Mouse (Mus musculus) hindbrain, embryonic 13.5 days (tissue): Measurements from ENCODE around the gene Serpinb1b. TPM values are rescaled to one million over a fixed set of nuclear protein-coding genes. Genes with fewer than 3 reads are reported as not detected.
"Not testable (repeated sequence)": the region's sequence is repeated elsewhere in the genome, so short reads cannot be mapped to it uniquely, and the experiment has no call there.

Experiments used
- ATAC-seq: fragments of 200-750 bp; cut with Nextera tagmentation; 2 replicates; pipeline ENCODE4 v1.8.0; 2017; ENCODE audit warnings: moderate TSS enrichment; ENCODE audit not compliant: low FRiP score
- H3K27ac ChIP-seq: fragments of 300-500 bp; sonication (generic); 2 replicates; pipeline ENCODE4 v1.5.1; 2015; ENCODE audit warnings: inconsistent platforms, mild to moderate bottlenecking, moderate library complexity
- H3K27me3 ChIP-seq: fragments of 300-500 bp; sonication (generic); 2 replicates; pipeline ENCODE4 v1.6.1; 2015; ENCODE audit warnings: mild to moderate bottlenecking, inconsistent platforms
- H3K36me3 ChIP-seq: fragments of 300-500 bp; sonication (generic); 2 replicates; pipeline ENCODE4 v1.6.1; 2015; ENCODE audit warnings: mild to moderate bottlenecking, inconsistent platforms
- H3K4me1 ChIP-seq: fragments of 300-500 bp; sonication (generic); replicated peaks from 2 replicates; pipeline ENCODE4 v1.6.1; 2015; ENCODE audit warnings: inconsistent platforms
- H3K4me2 ChIP-seq: fragments of 300-500 bp; sonication (generic); 2 replicates; pipeline ENCODE4 v1.6.1; 2015; ENCODE audit warnings: inconsistent platforms, mild to moderate bottlenecking, moderate library complexity
- H3K4me3 ChIP-seq: fragments of 300-500 bp; sonication (generic); 2 replicates; pipeline ENCODE4 v1.5.1; 2015; ENCODE audit warnings: mild to moderate bottlenecking, inconsistent platforms
- H3K9ac ChIP-seq: fragments of 300-500 bp; sonication (generic); 2 replicates; pipeline ENCODE4 v1.6.1; 2015; ENCODE audit warnings: mild to moderate bottlenecking, inconsistent platforms
- H3K9me3 ChIP-seq: fragments of 300-500 bp; sonication (generic); 2 replicates; pipeline ENCODE4 v1.6.1; 2016; ENCODE audit warnings: inconsistent platforms
- WGBS: fragments of 180-500 bp; shearing (Covaris S2); methylation state at CpG from one replicate; pipeline ENCODE4 v1.1.7; 2015; 5-methylcytosine and 5-hydroxymethylcytosine counted together
- polyA plus RNA-seq: library from polyadenylated mRNA; unstranded; fragments of >200 nt; fragmentation: Nextera tagmentation; extraction: Ambion mirVana; gene quantifications from 2 replicates; pipeline ENCODE4 v1.2.1, GENCODE M21; 2015

Serpinb1b gene
- 10.9 and 14.4 TPM in 2 replicates for polyA plus RNA-seq

- ATAC-seq: peak; percentile 67; the same call in 1 of the 2 replicates
- Histone ChIP-seq H3K27ac (no peak within 1 kb of the TSS), H3K27me3 (no peaks in the 10 kb centered on the region), H3K4me3 (no peak within 1 kb of the TSS), H3K9me3 (no peaks in the 10 kb centered on the region), H3K9ac (no peak within 1 kb of the TSS), H3K4me2 (0 out of 2 replicates have a peak within 1 kb of the TSS, but pooled peaks have one; percentile 29), H3K4me1 (no peaks in the 10 kb centered on the region), H3K36me3 (no peaks in the 10 kb centered on the region)
- WGBS: 61% methylated on average over 3 of the region's 3 CpGs
These were observed at the start of gene Serpinb1b for GRCm38 (mm10) chr13:33078056-33078705. Gene Serpinb1b, plus strand, starts transcription at chr13:33078575.

GRCm38 (mm10) chr13:33029478-33029877 lies 48.9 kb upstream of the Serpinb1b start:
- H3K4me3 ChIP-seq, H3K9ac ChIP-seq, H3K9me3 ChIP-seq, H3K4me1 ChIP-seq, H3K27me3 ChIP-seq, ATAC-seq, H3K36me3 ChIP-seq, H3K4me2 ChIP-seq, H3K27ac ChIP-seq: not testable (repeated sequence)
- 100% methylated on average over 2 of the region's 2 CpGs for WGBS

DNA sequence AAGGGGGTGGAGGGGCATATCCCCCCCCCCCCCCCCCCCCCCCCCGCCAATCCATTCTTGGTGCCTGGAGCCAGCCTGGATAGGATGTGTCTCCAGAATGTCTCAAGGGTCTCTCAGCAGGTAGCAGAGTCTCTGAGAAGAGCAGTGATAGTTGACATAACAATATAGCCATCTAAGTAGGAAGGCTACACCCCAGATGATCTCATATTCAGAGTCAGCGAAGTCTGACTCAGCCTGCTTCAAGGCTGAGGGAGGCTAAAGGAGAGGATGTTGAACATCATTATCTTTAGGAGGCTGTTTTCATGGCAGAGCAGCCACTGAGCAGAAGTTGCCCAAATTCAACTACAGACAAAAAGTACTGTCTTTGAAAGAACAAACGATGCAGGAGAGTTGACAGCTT lies 48.1 kb upstream of the Serpinb1b start:
- no peak for ATAC-seq
- no peaks in the 10 kb centered on the region for H3K9me3 ChIP-seq
- no peaks in the 10 kb centered on the region for H3K4me1 ChIP-seq
- no peak overlapping the region for H3K9ac ChIP-seq
- H3K4me3 ChIP-seq: no peak overlapping the region
- H3K27me3 ChIP-seq: no peaks in the 10 kb centered on the region
- H3K27ac ChIP-seq: no peak overlapping the region
- no peaks in the 10 kb centered on the region for H3K36me3 ChIP-seq
- H3K4me2 ChIP-seq: no peak overlapping the region
- WGBS: 81% methylated on average over 3 of the region's 3 CpGs

GRCm38 (mm10) chr13:33035506-33035905 lies 42.9 kb upstream of the Serpinb1b start:
- ATAC-seq: no peak

GRCm38 (mm10) chr13:33043542-33043941 lies 34.8 kb upstream of the Serpinb1b start:
- WGBS: 92% methylated on average over 3 of the region's 3 CpGs
- Histone ChIP-seq H3K4me2 (no peak overlapping the region), H3K9ac (no peak overlapping the region), H3K4me3 (no peak overlapping the region), H3K36me3 (no peaks in the 10 kb centered on the region), H3K27ac (no peak overlapping the region), H3K4me1 (no peaks in the 10 kb centered on the region), H3K27me3 (no peaks in the 10 kb centered on the region), H3K9me3 (no peaks in the 10 kb centered on the region)
- no peak for ATAC-seq

More at GRCm38 (mm10) chr13:33035506-33035905, 42.9 kb upstream of the Serpinb1b start:
- Histone ChIP-seq H3K27me3 (no peaks in the 10 kb centered on the region), H3K27ac (no peak overlapping the region), H3K9me3 (no peaks in the 10 kb centered on the region), H3K9ac (no peak overlapping the region), H3K4me2 (no peak overlapping the region), H3K36me3 (no peaks in the 10 kb centered on the region), H3K4me3 (no peak overlapping the region), H3K4me1 (no peaks in the 10 kb centered on the region)
- WGBS: 79% methylated on average over 1 of the region's 1 CpGs

GRCm38 (mm10) chr13:33047234-33047633 lies 31.1 kb upstream of the Serpinb1b start:
- no peak overlapping the region for H3K9ac ChIP-seq
- 85% methylated on average over 2 of the region's 2 CpGs for WGBS
- H3K4me3 ChIP-seq: no peak overlapping the region

DNA sequence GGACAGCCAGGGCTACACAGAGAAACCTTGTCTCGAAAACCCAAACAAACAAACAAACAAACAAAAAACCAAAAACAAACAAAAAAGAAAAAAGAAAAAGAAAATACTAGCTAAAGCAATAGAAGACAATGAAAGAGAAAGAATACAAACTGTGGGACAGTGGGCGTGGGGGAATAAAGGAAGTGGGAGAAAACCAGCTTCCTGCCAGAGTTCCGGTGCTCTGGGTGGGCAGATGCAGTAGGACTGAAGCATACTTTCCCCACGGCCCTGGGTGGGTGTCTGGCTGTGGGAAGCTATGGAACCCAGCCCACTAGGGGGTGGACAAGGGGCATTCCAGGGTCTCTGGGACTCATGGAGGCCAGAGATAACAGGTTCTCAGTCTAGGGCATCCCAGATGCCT lies 30.2 kb upstream of the Serpinb1b start:
- Histone ChIP-seq H3K4me2 (no peak overlapping the region), H3K27me3 (no peaks in the 10 kb centered on the region), H3K4me3 (no peak overlapping the region), H3K36me3 (no peaks in the 10 kb centered on the region), H3K4me1 (no peaks in the 10 kb centered on the region), H3K9ac (no peak overlapping the region), H3K9me3 (no peaks in the 10 kb centered on the region), H3K27ac (no peak overlapping the region)
- WGBS: 79% methylated on average over 4 of the region's 4 CpGs
- ATAC-seq: no peak

More at GRCm38 (mm10) chr13:33047234-33047633, 31.1 kb upstream of the Serpinb1b start:
- no peaks in the 10 kb centered on the region for H3K27me3 ChIP-seq
- H3K27ac ChIP-seq: no peak overlapping the region
- no peaks in the 10 kb centered on the region for H3K9me3 ChIP-seq
- H3K4me1 ChIP-seq: no peaks in the 10 kb centered on the region
- no peak overlapping the region for H3K4me2 ChIP-seq
- no peak for ATAC-seq
- no peaks in the 10 kb centered on the region for H3K36me3 ChIP-seq

DNA sequence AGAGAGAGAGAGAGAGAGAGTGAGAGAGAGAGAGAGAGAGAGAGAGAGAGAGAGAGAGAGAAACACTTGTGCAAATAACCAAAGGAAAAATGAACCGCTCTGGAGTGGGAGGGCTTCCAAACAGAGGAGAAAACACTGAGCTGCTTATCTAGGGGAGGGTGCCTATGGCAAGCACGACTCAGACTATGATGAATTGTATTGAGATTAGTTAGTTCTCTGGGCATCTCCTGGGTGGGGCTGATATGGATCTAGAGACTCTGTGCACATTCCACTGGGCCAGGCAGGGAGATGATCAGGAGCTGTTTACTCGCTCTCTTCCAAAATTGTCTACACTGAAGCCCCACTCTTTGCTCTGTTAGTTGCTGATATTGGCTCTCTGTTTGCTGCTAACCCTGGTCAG lies 26.7 kb upstream of the Serpinb1b start:
- no peak for ATAC-seq
- no peaks in the 10 kb centered on the region for H3K27me3 ChIP-seq
- no peaks in the 10 kb centered on the region; the same call in 1 of the 2 replicates for H3K9me3 ChIP-seq
- no peak overlapping the region for H3K4me2 ChIP-seq
- no peaks in the 10 kb centered on the region for H3K36me3 ChIP-seq
- no peak overlapping the region for H3K9ac ChIP-seq
- no peak overlapping the region for H3K4me3 ChIP-seq
- H3K27ac ChIP-seq: no peak overlapping the region
- WGBS: 71% methylated on average over 3 of the region's 3 CpGs
- H3K4me1 ChIP-seq: no peaks in the 10 kb centered on the region

GRCm38 (mm10) chr13:33063048-33063447 lies 15.3 kb upstream of the Serpinb1b start:
- 53% methylated on average over 1 of the region's 1 CpGs for WGBS
- Histone ChIP-seq H3K4me2 (no peak overlapping the region), H3K4me1 (no peaks in the 10 kb centered on the region), H3K9me3 (no peaks in the 10 kb centered on the region), H3K36me3 (no peaks in the 10 kb centered on the region), H3K27ac (no peak overlapping the region), H3K9ac (no peak overlapping the region), H3K27me3 (no peaks in the 10 kb centered on the region), H3K4me3 (no peak overlapping the region)
- no peak for ATAC-seq

DNA sequence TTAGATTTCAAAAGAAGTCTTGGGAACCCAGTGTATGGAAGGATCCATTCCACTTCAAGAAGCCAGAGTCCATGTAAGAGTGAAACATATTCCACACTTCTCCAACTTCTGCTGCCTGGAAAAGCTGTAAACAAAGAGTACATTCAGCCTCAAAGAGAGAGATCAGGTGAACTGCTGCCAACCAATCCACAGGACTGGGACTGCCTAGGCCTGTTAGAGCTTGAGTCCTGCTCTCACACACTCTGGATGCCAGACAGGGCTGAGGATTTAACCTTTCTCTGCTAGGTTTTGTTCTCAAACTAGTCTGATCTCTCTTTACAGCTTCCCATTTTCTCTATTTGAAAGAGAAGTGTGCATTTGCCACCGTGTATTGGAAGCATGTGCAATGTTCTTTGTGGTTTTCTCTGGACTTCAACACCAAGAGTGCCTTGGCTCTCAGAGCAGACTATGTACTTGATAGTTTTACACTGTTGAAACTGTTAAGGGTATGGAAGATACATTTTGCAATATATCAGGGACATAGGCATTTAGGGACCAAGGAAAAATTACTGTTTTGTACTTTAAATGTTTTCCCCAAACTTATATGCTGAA lies 10.9 kb upstream of the Serpinb1b start:
- H3K36me3 ChIP-seq: no peaks in the 10 kb centered on the region
- 80% methylated on average over 1 of the region's 1 CpGs for WGBS
- H3K9ac ChIP-seq: no peak overlapping the region
- H3K4me1 ChIP-seq: no peaks in the 10 kb centered on the region
- no peak for ATAC-seq
- no peak overlapping the region for H3K27ac ChIP-seq
- H3K4me2 ChIP-seq: no peak overlapping the region
- no peaks in the 10 kb centered on the region for H3K9me3 ChIP-seq
- no peak overlapping the region for H3K4me3 ChIP-seq
- H3K27me3 ChIP-seq: no peaks in the 10 kb centered on the region

- 85% methylated on average over 3 of the region's 3 CpGs for WGBS
- Histone ChIP-seq H3K36me3 (no peaks in the 10 kb centered on the region), H3K9me3 (no peaks in the 10 kb centered on the region), H3K27me3 (no peaks in the 10 kb centered on the region), H3K4me2 (no peak overlapping the region), H3K27ac (no peak overlapping the region), H3K9ac (no peak overlapping the region), H3K4me3 (no peak overlapping the region), H3K4me1 (no peaks in the 10 kb centered on the region)
- no peak for ATAC-seq
These were observed 10.2 kb upstream of the Serpinb1b start for GRCm38 (mm10) chr13:33068164-33068563.

DNA sequence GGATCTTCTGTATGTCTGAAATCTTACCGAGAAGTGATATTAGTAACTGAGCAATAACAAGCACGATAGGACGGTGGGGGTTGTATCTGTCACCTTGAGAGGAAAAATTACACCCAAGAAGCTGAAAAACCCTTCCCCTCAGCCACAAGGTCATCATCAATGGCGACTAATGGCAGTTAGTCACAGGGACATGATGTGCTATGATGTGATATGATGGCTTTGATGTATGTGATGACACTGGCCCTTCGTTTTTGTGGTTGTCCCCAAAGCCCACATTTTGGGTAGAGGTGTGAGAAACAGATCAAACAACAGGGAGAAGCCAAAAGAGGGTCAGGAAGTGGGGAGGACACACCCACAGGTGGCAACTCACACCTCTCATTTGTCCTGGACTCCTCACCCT lies 6.6 kb upstream of the Serpinb1b start:
- Histone ChIP-seq H3K9me3 (no peaks in the 10 kb centered on the region), H3K4me2 (no peak overlapping the region), H3K36me3 (no peaks in the 10 kb centered on the region), H3K4me3 (no peak overlapping the region), H3K4me1 (no peaks in the 10 kb centered on the region), H3K27ac (no peak overlapping the region), H3K9ac (no peak overlapping the region), H3K27me3 (no peaks in the 10 kb centered on the region)
- whole genome bisulfite sequencing: 89% methylated on average over 5 of the region's 5 CpGs
- no peak for ATAC-seq

DNA sequence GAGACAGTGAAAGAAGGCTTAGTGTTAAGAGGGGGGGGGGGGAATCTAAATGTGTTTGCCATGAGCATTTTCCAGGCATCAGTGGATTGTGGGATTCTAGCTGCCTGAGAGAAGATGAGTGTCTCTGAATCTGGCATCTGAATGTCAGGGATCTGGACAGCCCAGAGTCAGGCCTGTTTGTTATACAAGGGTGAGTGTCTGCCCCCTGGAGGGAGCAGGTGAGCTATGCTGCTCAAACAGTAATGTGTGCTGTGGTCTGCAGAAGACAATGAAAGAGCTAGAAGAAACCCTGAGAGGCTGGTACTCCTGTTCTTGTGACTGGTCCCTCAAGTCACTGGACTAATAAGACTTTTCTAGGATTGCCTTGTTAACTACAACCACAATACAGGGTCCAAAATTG lies 4.3 kb upstream of the Serpinb1b start:
- Histone ChIP-seq H3K9ac (no peak overlapping the region), H3K36me3 (no peaks in the 10 kb centered on the region), H3K27me3 (no peaks in the 10 kb centered on the region), H3K27ac (no peak overlapping the region), H3K9me3 (no peaks in the 10 kb centered on the region), H3K4me2 (no peak overlapping the region), H3K4me3 (no peak overlapping the region), H3K4me1 (no peaks in the 10 kb centered on the region)
- ATAC-seq: no peak
